Mouse (Mus musculus): Measurements from ENCODE around the gene Pard3b.

- TF ChIP-seq CTCF (IDR thresholded peaks at IDR 0.05), result no peak
- no peak for TF ChIP-seq POLR2A (IDR thresholded peaks at IDR 0.05; ENCODE audit: insufficient read depth, low read depth, low read length)
Observed at GRCm38 (mm10) chr1:62278586-62278985, 640.0 kb downstream of the Pard3b start.
